Mouse (Mus musculus) megakaryocyte progenitor cell, adult 5-6 weeks (primary cell): Measurements from ENCODE around the gene Dap. TPM values are rescaled to one million over a fixed set of nuclear protein-coding genes. Genes with fewer than 3 reads are reported as not detected.

Experiments
- ATAC-seq: replicated peaks from 2 replicates; pipeline ENCODE4 v1.8.0; 2016; ENCODE audit warnings: mild to moderate bottlenecking, moderate TSS enrichment, inconsistent platforms; ENCODE audit not compliant: poor library complexity
- total RNA-seq, 2 experiments: library from RNA; stranded (forward) in 1 of 2; stranded (reverse) in 1 of 2; fragments of 157-497, 149-512 nt in 1 of 2; fragments of 200-1000 nt in 1 of 2; gene quantifications; 2 replicates each; pipeline versions ENCODE4 v1.2.3 to v1.2.4; 2015 to 2017

Dap gene
- total RNA-seq, 2 experiments from 2014 or later = 82.2 to 98.8 TPM

- peak; percentile 45; the same call in 1 of the 2 replicates for ATAC-seq
Measured at GRCm38 (mm10) chr15:31258693-31259439, 34.8 kb downstream of the Dap start.

- ATAC-seq = no peak
Measured at GRCm38 (mm10) chr15:31261094-31261493, 37.0 kb downstream of the Dap start.

- ATAC-seq = no peak
Measured at GRCm38 (mm10) chr15:31262361-31262760, 38.2 kb downstream of the Dap start.

GRCm38 (mm10) chr15:31264827-31265226, 40.7 kb downstream of the Dap start:
- ATAC-seq = peak; percentile 97

- no peak for ATAC-seq
Measured at GRCm38 (mm10) chr15:31265404-31265803, 41.3 kb downstream of the Dap start.

GRCm38 (mm10) chr15:31265845-31266244, 41.7 kb downstream of the Dap start:
- ATAC-seq = no peak

- ATAC-seq = no peak
Measured at GRCm38 (mm10) chr15:31268148-31268547, 44.0 kb downstream of the Dap start.

GRCm38 (mm10) chr15:31269558-31269957, 45.4 kb downstream of the Dap start:
- no peak for ATAC-seq

GRCm38 (mm10) chr15:31272695-31273094, 48.6 kb downstream of the Dap start:
- no peak for ATAC-seq

GRCm38 (mm10) chr15:31273509-31273908, 49.4 kb downstream of the Dap start:
- peak; percentile 84 for ATAC-seq

- no peak for ATAC-seq
Measured at GRCm38 (mm10) chr15:31278090-31278489, 54.0 kb downstream of the Dap start.

- no peak for ATAC-seq
Measured at GRCm38 (mm10) chr15:31279120-31279519, 55.0 kb downstream of the Dap start.

GRCm38 (mm10) chr15:31279577-31280004, 55.5 kb downstream of the Dap start:
- peak; percentile 19; the same call in 1 of the 2 replicates for ATAC-seq

- ATAC-seq = no peak
Measured at GRCm38 (mm10) chr15:31280059-31280458, 55.9 kb downstream of the Dap start.

GRCm38 (mm10) chr15:31280683-31281082, 56.6 kb downstream of the Dap start:
- peak; percentile 47 for ATAC-seq

GRCm38 (mm10) chr15:31281830-31282229, 57.7 kb downstream of the Dap start:
- ATAC-seq = peak; percentile 56

- ATAC-seq = no peak
Measured at GRCm38 (mm10) chr15:31282353-31282752, 58.2 kb downstream of the Dap start.

GRCm38 (mm10) chr15:31284142-31284541, 60.0 kb downstream of the Dap start:
- no peak for ATAC-seq

GRCm38 (mm10) chr15:31284922-31285631, 61.0 kb downstream of the Dap start:
- no peak for ATAC-seq

GRCm38 (mm10) chr15:31285695-31286094, 61.6 kb downstream of the Dap start:
- no peak for ATAC-seq

GRCm38 (mm10) chr15:31292627-31293026, 68.5 kb downstream of the Dap start:
- no peak for ATAC-seq

GRCm38 (mm10) chr15:31294311-31294710, 70.2 kb downstream of the Dap start:
- ATAC-seq = no peak
